Mouse (Mus musculus): ENCODE results near the gene Pdk2. TPM values are rescaled to one million over a fixed set of nuclear protein-coding genes. Genes with fewer than 3 reads are reported as not detected.

Gene Pdk2
- polyA plus RNA-seq, 1 experiment, result 219 TPM

DNA sequence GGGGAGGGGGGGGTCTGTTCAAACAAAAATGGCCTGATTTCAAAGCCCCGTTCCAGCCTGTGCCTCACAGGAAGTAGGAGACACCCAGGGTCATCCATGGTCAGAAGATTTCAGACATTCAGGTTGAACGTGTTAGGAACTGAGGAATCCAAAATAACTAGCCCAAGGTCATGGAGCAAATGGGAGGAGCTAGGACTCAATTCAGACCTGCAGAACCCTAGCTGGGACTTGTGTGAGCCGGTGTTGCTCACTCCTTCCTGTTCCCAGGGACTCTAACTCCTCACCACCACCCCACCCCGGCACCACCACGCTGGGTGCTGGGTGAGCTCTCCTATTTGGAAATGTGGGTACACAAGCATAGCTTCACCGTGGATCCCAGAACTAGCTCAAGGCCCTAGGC lies 53.8 kb downstream of the Pdk2 start:
- 73% methylated on average over 6 of the region's 6 CpGs for WGBS
- TF ChIP-seq CTCF (IDR thresholded peaks at IDR 0.05; ENCODE audit: borderline replicate concordance, insufficient read depth, low read depth, low read length) (no peak), POLR2A (IDR thresholded peaks at IDR 0.05; ENCODE audit: borderline replicate concordance, insufficient read depth, low read length) (no peak)
- Histone ChIP-seq H3K4me3 (replicated peaks; ENCODE audit: insufficient read depth, low read depth, low read length) (no peak overlapping the region), H3K27me3 (ENCODE audit: control insufficient read depth, insufficient read depth, low read length) (no peaks in the 10 kb centered on the region), H3K4me1 (ENCODE audit: control insufficient read depth, insufficient read depth, low read length) (0 out of 2 replicates have a peak, but pooled peaks cover 5% of the 10 kb centered on the region), H3K27ac (ENCODE audit: insufficient read depth, low read length) (no peak overlapping the region)
- DNase-seq, result no peak

GRCm38 (mm10) chr11:94986435-94986834 lies 54.7 kb downstream of the Pdk2 start:
- no peak overlapping the region for H3K27ac ChIP-seq (ENCODE audit: insufficient read depth, low read length)
- WGBS, result 72% methylated on average over 2 of the region's 2 CpGs
- 0 out of 2 replicates have a peak, but pooled peaks cover 5% of the 10 kb centered on the region for H3K4me1 ChIP-seq (ENCODE audit: control insufficient read depth, insufficient read depth, low read length)
- DNase-seq, result no peak
- H3K27me3 ChIP-seq (ENCODE audit: control insufficient read depth, insufficient read depth, low read length), result no peaks in the 10 kb centered on the region
- TF ChIP-seq CTCF (IDR thresholded peaks at IDR 0.05; ENCODE audit: borderline replicate concordance, insufficient read depth, low read depth, low read length) (no peak), POLR2A (IDR thresholded peaks at IDR 0.05; ENCODE audit: borderline replicate concordance, insufficient read depth, low read length) (no peak)
- H3K4me3 ChIP-seq (replicated peaks; ENCODE audit: insufficient read depth, low read depth, low read length), result no peak overlapping the region

DNA sequence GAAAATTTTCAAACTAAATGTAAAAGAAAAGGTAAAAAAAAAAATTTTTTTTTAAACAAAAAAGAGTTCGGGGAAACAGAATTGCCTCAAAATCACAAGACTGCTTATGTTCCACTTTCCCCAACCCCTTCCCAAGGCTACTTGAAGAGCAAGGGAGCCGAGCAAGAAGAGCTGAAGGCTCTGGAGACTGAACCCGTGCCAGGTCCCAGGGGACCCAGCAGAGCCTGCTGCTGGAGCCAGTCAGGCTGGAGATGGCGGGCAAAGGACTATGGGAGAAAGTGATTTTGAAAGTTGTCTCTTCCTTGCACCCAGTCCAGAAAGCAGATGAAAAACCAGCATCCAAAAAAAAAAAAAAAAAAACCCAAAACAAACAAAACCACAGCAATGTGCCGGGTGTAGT lies 55.3 kb downstream of the Pdk2 start:
- 58% methylated on average over 5 of the region's 5 CpGs for WGBS
- no peak overlapping the region for H3K27ac ChIP-seq (ENCODE audit: insufficient read depth, low read length)
- H3K4me1 ChIP-seq (ENCODE audit: control insufficient read depth, insufficient read depth, low read length), result 0 out of 2 replicates have a peak, but pooled peaks cover 5% of the 10 kb centered on the region
- TF ChIP-seq CTCF (IDR thresholded peaks at IDR 0.05; ENCODE audit: borderline replicate concordance, insufficient read depth, low read depth, low read length) (no peak), POLR2A (IDR thresholded peaks at IDR 0.05; ENCODE audit: borderline replicate concordance, insufficient read depth, low read length) (no peak)
- H3K27me3 ChIP-seq (ENCODE audit: control insufficient read depth, insufficient read depth, low read length), result no peaks in the 10 kb centered on the region
- no peak for DNase-seq
- H3K4me3 ChIP-seq (replicated peaks; ENCODE audit: insufficient read depth, low read depth, low read length), result no peak overlapping the region

GRCm38 (mm10) chr11:94985140-94985539 lies 56.0 kb downstream of the Pdk2 start:
- no peak for DNase-seq
- H3K27me3 ChIP-seq (ENCODE audit: control insufficient read depth, insufficient read depth, low read length), result no peaks in the 10 kb centered on the region
- WGBS, result 69% methylated on average over 1 of the region's 1 CpGs
- TF ChIP-seq CTCF (IDR thresholded peaks at IDR 0.05; ENCODE audit: borderline replicate concordance, insufficient read depth, low read depth, low read length), result no peak
- TF ChIP-seq POLR2A (IDR thresholded peaks at IDR 0.05; ENCODE audit: borderline replicate concordance, insufficient read depth, low read length), result no peak
- no peak overlapping the region for H3K4me3 ChIP-seq (replicated peaks; ENCODE audit: insufficient read depth, low read depth, low read length)
- H3K27ac ChIP-seq (ENCODE audit: insufficient read depth, low read length), result no peak overlapping the region
- H3K4me1 ChIP-seq (ENCODE audit: control insufficient read depth, insufficient read depth, low read length), result 0 out of 2 replicates have a peak, but pooled peaks cover 5% of the 10 kb centered on the region

DNA sequence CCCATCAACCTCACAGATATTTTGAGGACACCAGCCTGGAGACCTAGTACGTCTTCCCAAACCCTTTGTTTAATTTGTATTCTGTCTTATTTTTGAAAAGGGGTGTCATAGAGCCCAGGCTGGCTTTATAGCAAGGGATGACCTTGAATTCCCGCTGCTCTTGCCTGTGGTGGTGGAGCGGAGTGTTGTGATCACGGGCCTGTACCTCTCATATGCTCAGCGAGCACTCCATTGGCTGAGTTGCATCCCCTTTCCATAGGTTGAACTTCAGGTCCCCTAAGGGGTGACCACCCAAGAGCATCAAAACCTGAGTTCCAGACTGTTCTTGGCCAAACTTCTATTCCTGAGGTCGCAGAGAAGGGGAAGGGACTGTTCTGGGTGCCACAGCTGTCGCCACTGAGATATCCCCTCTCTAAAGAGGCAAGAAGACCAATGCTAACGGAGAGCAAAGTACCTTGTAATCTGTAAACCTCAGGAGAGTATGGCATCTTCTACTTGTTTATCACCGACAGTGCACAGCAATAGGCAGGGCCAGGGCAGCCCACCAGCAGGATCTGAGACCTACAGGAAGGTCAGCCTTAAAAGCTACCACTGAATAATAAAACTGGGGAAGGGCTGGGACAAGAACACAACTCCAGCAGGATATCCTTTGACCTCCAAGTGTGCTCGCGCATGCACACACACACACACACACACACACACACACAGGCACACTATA lies 61.5 kb downstream of the Pdk2 start:
- Histone ChIP-seq H3K27me3 (ENCODE audit: control insufficient read depth, insufficient read depth, low read length) (no peaks in the 10 kb centered on the region), H3K4me1 (ENCODE audit: control insufficient read depth, insufficient read depth, low read length) (peaks cover 27% of the 10 kb centered on the region), H3K27ac (ENCODE audit: insufficient read depth, low read length) (peak overlapping the region; percentile 1), H3K4me3 (replicated peaks; ENCODE audit: insufficient read depth, low read depth, low read length) (peak overlapping the region; percentile 5)
- WGBS, result 67% methylated on average over 11 of the region's 11 CpGs
- no peak for TF ChIP-seq CTCF (IDR thresholded peaks at IDR 0.05; ENCODE audit: borderline replicate concordance, insufficient read depth, low read depth, low read length)
- TF ChIP-seq POLR2A (IDR thresholded peaks at IDR 0.05; ENCODE audit: borderline replicate concordance, insufficient read depth, low read length), result no peak
- peak in 1 of 2 experiments; percentile 39 for DNase-seq

DNA sequence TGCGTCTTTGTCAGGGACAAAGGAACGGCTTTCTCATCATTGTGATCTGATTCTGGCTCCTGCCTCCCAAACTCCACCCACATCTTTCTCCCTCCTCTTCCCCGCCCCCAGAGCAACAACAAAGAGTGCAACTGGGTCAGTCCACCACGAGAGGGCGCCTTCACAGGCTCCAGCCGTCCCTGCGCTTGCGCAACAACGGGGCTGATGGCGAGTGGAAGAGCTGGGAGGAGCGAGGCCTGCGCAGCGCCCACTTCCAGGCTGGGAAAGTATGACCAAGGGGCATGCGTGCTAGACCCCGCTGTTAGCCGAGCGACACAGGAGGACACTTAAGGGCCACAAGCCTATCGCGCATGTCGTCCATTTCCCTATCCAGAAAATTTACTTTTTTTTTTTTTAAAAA lies 62.2 kb downstream of the Pdk2 start:
- Histone ChIP-seq H3K27ac (ENCODE audit: insufficient read depth, low read length) (peak overlapping the region; percentile 1; the same call in 1 of the 2 replicates), H3K4me1 (ENCODE audit: control insufficient read depth, insufficient read depth, low read length) (peaks cover 27% of the 10 kb centered on the region), H3K27me3 (ENCODE audit: control insufficient read depth, insufficient read depth, low read length) (no peaks in the 10 kb centered on the region), H3K4me3 (replicated peaks; ENCODE audit: insufficient read depth, low read depth, low read length) (peak overlapping the region; percentile 38)
- peak; percentile 90 for TF ChIP-seq POLR2A (IDR thresholded peaks at IDR 0.05; ENCODE audit: borderline replicate concordance, insufficient read depth, low read length)
- peak; percentile 96 for TF ChIP-seq CTCF (IDR thresholded peaks at IDR 0.05; ENCODE audit: borderline replicate concordance, insufficient read depth, low read depth, low read length)
- DNase-seq, result peak; percentile 98 to 99
- WGBS, result under 1% methylated on average over 20 of the region's 20 CpGs

DNA sequence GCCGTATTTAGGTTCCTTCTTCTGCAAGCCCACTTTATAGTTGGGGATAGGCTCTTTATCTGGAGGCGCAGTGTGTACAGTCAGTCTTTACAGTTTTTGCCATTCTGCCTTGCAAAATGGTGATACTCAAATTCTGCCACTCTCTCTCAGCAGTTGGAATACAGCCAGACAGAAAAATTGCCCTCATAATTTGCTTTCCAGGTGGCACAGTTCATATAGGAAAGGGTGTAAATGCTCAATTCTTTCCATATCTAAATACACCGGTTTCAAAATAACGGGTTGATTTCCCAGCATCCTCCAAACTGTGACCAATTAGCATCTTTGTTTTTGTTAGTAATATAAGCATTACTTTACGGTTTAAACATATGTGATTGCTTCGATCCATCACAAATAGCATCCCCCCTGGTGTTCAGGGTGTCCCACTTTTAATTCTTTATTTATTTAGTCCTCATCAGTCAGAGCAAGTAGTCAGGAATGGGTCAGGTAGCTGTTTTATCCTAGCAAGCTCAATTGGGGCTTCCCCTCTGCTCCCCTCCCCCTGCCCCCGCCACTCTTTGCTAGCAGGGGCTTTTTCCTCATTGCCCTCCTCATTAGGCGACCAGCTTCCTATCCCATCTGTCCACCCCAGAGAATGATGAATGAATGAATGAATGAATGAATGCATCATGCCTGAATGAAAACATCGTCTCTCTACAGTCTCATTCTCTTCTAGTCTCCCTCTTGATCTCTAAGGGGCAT lies 62.8 kb downstream of the Pdk2 start:
- Histone ChIP-seq H3K4me1 (ENCODE audit: control insufficient read depth, insufficient read depth, low read length) (peaks cover 32% of the 10 kb centered on the region), H3K4me3 (replicated peaks; ENCODE audit: insufficient read depth, low read depth, low read length) (peak overlapping the region; percentile 7), H3K27ac (ENCODE audit: insufficient read depth, low read length) (no peak overlapping the region), H3K27me3 (ENCODE audit: control insufficient read depth, insufficient read depth, low read length) (no peaks in the 10 kb centered on the region)
- no peak for TF ChIP-seq CTCF (IDR thresholded peaks at IDR 0.05; ENCODE audit: borderline replicate concordance, insufficient read depth, low read depth, low read length)
- peak; percentile 27 to 34 for DNase-seq
- WGBS, result 33% methylated on average over 9 of the region's 9 CpGs

Other genes with a start within 250 kb of the Pdk2 start
- 4.5 and 5.5 TPM in 2 replicates for gene Col1a1, start 105.1 kb downstream of the Pdk2 start, polyA plus RNA-seq (2012; rRNA removed)
- gene Hils1, start 73.8 kb downstream of the Pdk2 start, polyA plus RNA-seq (2012; rRNA removed), result not detected in 2 replicates
- gene Sgca, start 65.0 kb downstream of the Pdk2 start, polyA plus RNA-seq (2012; rRNA removed), result 1.9 and 3.9 TPM in 2 replicates
- 149 and 153 TPM in 2 replicates for gene Ppp1r9b, start 50.3 kb downstream of the Pdk2 start, polyA plus RNA-seq (2012; rRNA removed)
- gene Samd14, start 31.5 kb downstream of the Pdk2 start, polyA plus RNA-seq (2012; rRNA removed), result 80.7 and 89.4 TPM in 2 replicates
- gene Itga3, start 35.4 kb upstream of the Pdk2 start, polyA plus RNA-seq (2012; rRNA removed), result 49.4 and 55.5 TPM in 2 replicates
- 0.38 TPM in 2 replicates for gene Dlx3, start 78.8 kb upstream of the Pdk2 start, polyA plus RNA-seq (2012; rRNA removed)
- gene Dlx4, start 104.9 kb upstream of the Pdk2 start, polyA plus RNA-seq (2012; rRNA removed), result 0.70 and 1.4 TPM in 2 replicates
- 0.26 and 0.55 TPM in 2 replicates for gene Tac4, start 220.2 kb upstream of the Pdk2 start, polyA plus RNA-seq (2012; rRNA removed)

All from cerebellum, adult 2 months (tissue).